Mouse (Mus musculus) brain, adult 2 months (tissue): ENCODE data around the gene Dpp8.
"Not testable (repeated sequence)": the region's sequence is repeated elsewhere in the genome, so short reads cannot be mapped to it uniquely, and the experiment has no call there.

Experiments used
- DNase-seq: peaks from one replicate; pipeline ENCODE4 v3.0.0; 2011; ENCODE audit warnings: low read depth, low spot score

Gene Dpp8

GRCm38 (mm10) chr9:65032269-65033108, at the start of gene Dpp8:
Dpp8 (plus strand) TSS chr9:65032414.
- peak; percentile 97 for DNase-seq

GRCm38 (mm10) chr9:64985037-64985794, 47.0 kb upstream of the Dpp8 start:
- DNase-seq: peak; percentile 24

- DNase-seq: no peak
Measured at GRCm38 (mm10) chr9:64985807-64986206, 46.4 kb upstream of the Dpp8 start.

GRCm38 (mm10) chr9:64987651-64988050, 44.6 kb upstream of the Dpp8 start:
- no peak for DNase-seq

- no peak for DNase-seq
Measured at GRCm38 (mm10) chr9:64988443-64988842, 43.8 kb upstream of the Dpp8 start.

GRCm38 (mm10) chr9:64990291-64990690, 41.9 kb upstream of the Dpp8 start:
- peak; percentile 60 for DNase-seq

GRCm38 (mm10) chr9:64995464-64995863, 36.8 kb upstream of the Dpp8 start:
- DNase-seq: not testable (repeated sequence)

- peak; percentile 33 for DNase-seq
Measured at GRCm38 (mm10) chr9:65001481-65001880, 30.7 kb upstream of the Dpp8 start.

GRCm38 (mm10) chr9:65005737-65006136, 26.5 kb upstream of the Dpp8 start:
- DNase-seq: peak; percentile 45

- DNase-seq: peak; percentile 81
Measured at GRCm38 (mm10) chr9:65010632-65011031, 21.6 kb upstream of the Dpp8 start.

GRCm38 (mm10) chr9:65011304-65011703, 20.9 kb upstream of the Dpp8 start:
- no peak for DNase-seq

GRCm38 (mm10) chr9:65015461-65016222, 16.6 kb upstream of the Dpp8 start:
- peak; percentile 40 for DNase-seq

GRCm38 (mm10) chr9:65016241-65016977, 15.8 kb upstream of the Dpp8 start:
- peak; percentile 49 for DNase-seq

GRCm38 (mm10) chr9:65016978-65017827, 15.0 kb upstream of the Dpp8 start:
- no peak for DNase-seq

GRCm38 (mm10) chr9:65017896-65018295, 14.3 kb upstream of the Dpp8 start:
- no peak for DNase-seq

GRCm38 (mm10) chr9:65018588-65019121, 13.6 kb upstream of the Dpp8 start:
- no peak for DNase-seq

- no peak for DNase-seq
Measured at GRCm38 (mm10) chr9:65019146-65019545, 13.1 kb upstream of the Dpp8 start.

- DNase-seq: no peak
Measured at GRCm38 (mm10) chr9:65020128-65020527, 12.1 kb upstream of the Dpp8 start.

GRCm38 (mm10) chr9:65020991-65021886, 11.0 kb upstream of the Dpp8 start, which contains the start of gene Hacd3:
Hacd3 (minus strand) TSS chr9:65021693.
- DNase-seq: peak; percentile 97
